Mouse (Mus musculus) intestine, postnatal 0 days (tissue): Measurements from ENCODE around the gene 1700016D06Rik. TPM values are rescaled to one million over a fixed set of nuclear protein-coding genes. Genes with fewer than 3 reads are reported as not detected.

ENCODE experiments used
- ATAC-seq: fragments of 200-750 bp; cut with Nextera tagmentation; 2 replicates; pipeline ENCODE4 v1.8.0; 2017; ENCODE audit warnings: mild to moderate bottlenecking, moderate TSS enrichment, moderate library complexity
- H3K27ac ChIP-seq: fragments of 300-500 bp; sonication (generic); 2 replicates; pipeline ENCODE4 v1.5.1; 2014; ENCODE audit warnings: mild to moderate bottlenecking, low read depth, low read length, moderate library complexity
- H3K27me3 ChIP-seq: fragments of 300-500 bp; sonication (generic); replicated peaks from 2 replicates; pipeline ENCODE4 v1.6.1; 2014; ENCODE audit warnings: low read length, mixed read lengths; ENCODE audit not compliant: control insufficient read depth, insufficient read depth
- H3K36me3 ChIP-seq: fragments of 300-500 bp; sonication (generic); 2 replicates; pipeline ENCODE4 v1.6.1; 2014; ENCODE audit warnings: mild to moderate bottlenecking, moderate library complexity; ENCODE audit not compliant: control insufficient read depth, insufficient read depth
- H3K4me1 ChIP-seq: fragments of 300-500 bp; sonication (generic); replicated peaks from 2 replicates; pipeline ENCODE4 v1.6.1; 2014; ENCODE audit warnings: antibody characterized with exemption, low read length, mixed read lengths; ENCODE audit not compliant: control insufficient read depth, insufficient read depth
- H3K4me2 ChIP-seq: fragments of 300-500 bp; sonication (generic); replicated peaks from 2 replicates; pipeline ENCODE4 v1.6.1; 2014; ENCODE audit warnings: low read depth, mild to moderate bottlenecking, moderate library complexity
- H3K4me3 ChIP-seq: fragments of 300-500 bp; sonication (generic); 2 replicates; pipeline ENCODE4 v1.5.1; 2014; ENCODE audit warnings: low read depth, low read length
- H3K9ac ChIP-seq: fragments of 300-500 bp; sonication (generic); 2 replicates; pipeline ENCODE4 v1.6.1; 2014; ENCODE audit warnings: mild to moderate bottlenecking, low read depth, low read length
- H3K9me3 ChIP-seq: fragments of 300-500 bp; sonication (generic); 2 replicates; pipeline ENCODE4 v1.6.1; 2016; ENCODE audit warnings: mixed run types; ENCODE audit not compliant: control insufficient read depth
- CTCF ChIP-seq: sonication (generic); IDR thresholded peaks from 2 replicates; pipeline ENCODE4 v1.5.1; 2016; ENCODE audit warnings: low read depth, mild to moderate bottlenecking, control low read depth, antibody characterized with exemption, moderate library complexity
- WGBS: fragments of 180-500 bp; shearing (Covaris S2); extraction: QIAGEN DNeasy Blood & Tissue Kit; methylation state at CpG from one replicate; pipeline ENCODE4 v1.1.7; 2014; 5-methylcytosine and 5-hydroxymethylcytosine counted together
- polyA plus RNA-seq: library from polyadenylated mRNA; unstranded; fragments of >200 nt; fragmentation: Nextera tagmentation; extraction: Ambion mirVana; gene quantifications from 2 replicates; pipeline ENCODE4 v1.2.1, GENCODE M21; 2015

Gene 1700016D06Rik
- polyA plus RNA-seq, 1 experiment from 2014 or later = not detected

- Histone ChIP-seq H3K9me3 (0 out of 2 replicates have a peak, but pooled peaks cover 2% of the 10 kb centered on the region), H3K4me3 (no peak overlapping the region), H3K4me2 (no peak overlapping the region), H3K9ac (no peak overlapping the region), H3K27ac (no peak overlapping the region), H3K36me3 (no peaks in the 10 kb centered on the region), H3K27me3 (no peaks in the 10 kb centered on the region), H3K4me1 (peaks cover 9% of the 10 kb centered on the region; the same call in 1 of the 2 replicates)
- ATAC-seq = no peak
- WGBS = 92% methylated on average over 5 of the region's 5 CpGs
- TF ChIP-seq CTCF = no peak
Measured at GRCm38 (mm10) chr8:11699442-11700001, 1.3 kb downstream of the 1700016D06Rik start.

GRCm38 (mm10) chr8:11697467-11697866 is 3.4 kb downstream of the 1700016D06Rik start:
- Histone ChIP-seq H3K9ac (no peak overlapping the region), H3K27me3 (no peaks in the 10 kb centered on the region), H3K27ac (no peak overlapping the region), H3K9me3 (no peaks in the 10 kb centered on the region), H3K4me3 (no peak overlapping the region), H3K36me3 (no peaks in the 10 kb centered on the region), H3K4me2 (no peak overlapping the region), H3K4me1 (peaks cover 9% of the 10 kb centered on the region; the same call in 1 of the 2 replicates)
- TF ChIP-seq CTCF = no peak
- WGBS = 85% methylated on average over 7 of the region's 7 CpGs
- ATAC-seq = no peak

GRCm38 (mm10) chr8:11696176-11696575 is 4.7 kb downstream of the 1700016D06Rik start:
- no peak overlapping the region for H3K4me3 ChIP-seq
- H3K27me3 ChIP-seq = no peaks in the 10 kb centered on the region
- H3K4me2 ChIP-seq = no peak overlapping the region
- peaks cover 2% of the 10 kb centered on the region; the same call in 1 of the 2 replicates for H3K4me1 ChIP-seq
- WGBS = 86% methylated on average over 3 of the region's 3 CpGs
- H3K9ac ChIP-seq = no peak overlapping the region
- no peak for ATAC-seq
- H3K36me3 ChIP-seq = no peaks in the 10 kb centered on the region
- H3K9me3 ChIP-seq = no peaks in the 10 kb centered on the region
- no peak for TF ChIP-seq CTCF
- H3K27ac ChIP-seq = no peak overlapping the region

- Histone ChIP-seq H3K4me2 (no peak overlapping the region), H3K27ac (no peak overlapping the region), H3K36me3 (no peaks in the 10 kb centered on the region), H3K9me3 (no peaks in the 10 kb centered on the region), H3K4me3 (no peak overlapping the region), H3K27me3 (no peaks in the 10 kb centered on the region), H3K4me1 (no peaks in the 10 kb centered on the region), H3K9ac (no peak overlapping the region)
- TF ChIP-seq CTCF = no peak
- ATAC-seq = no peak
- 77% methylated on average over 5 of the region's 5 CpGs for WGBS
Measured at GRCm38 (mm10) chr8:11693972-11694371, 6.9 kb downstream of the 1700016D06Rik start.

- Histone ChIP-seq H3K4me2 (no peak overlapping the region), H3K27me3 (no peaks in the 10 kb centered on the region), H3K4me3 (no peak overlapping the region), H3K27ac (no peak overlapping the region), H3K36me3 (no peaks in the 10 kb centered on the region), H3K9ac (no peak overlapping the region), H3K9me3 (0 out of 2 replicates have a peak, but pooled peaks cover 2% of the 10 kb centered on the region), H3K4me1 (no peaks in the 10 kb centered on the region)
- WGBS = 9% methylated on average over 1 of the region's 1 CpGs
- no peak for TF ChIP-seq CTCF
- ATAC-seq = no peak
Measured at GRCm38 (mm10) chr8:11692455-11692854, 8.4 kb downstream of the 1700016D06Rik start.

- H3K9ac ChIP-seq = no peak overlapping the region
Measured at GRCm38 (mm10) chr8:11691761-11692160, 9.1 kb downstream of the 1700016D06Rik start.

GRCm38 (mm10) chr8:11691284-11691683 is 9.6 kb downstream of the 1700016D06Rik start:
- Histone ChIP-seq H3K27me3 (no peaks in the 10 kb centered on the region), H3K4me2 (no peak overlapping the region), H3K9ac (no peak overlapping the region), H3K4me3 (no peak overlapping the region), H3K9me3 (0 out of 2 replicates have a peak, but pooled peaks cover 2% of the 10 kb centered on the region), H3K27ac (no peak overlapping the region), H3K4me1 (no peaks in the 10 kb centered on the region), H3K36me3 (no peaks in the 10 kb centered on the region)
- no peak for ATAC-seq
- TF ChIP-seq CTCF = no peak
- WGBS = 77% methylated on average over 6 of the region's 6 CpGs

More at GRCm38 (mm10) chr8:11691761-11692160, 9.1 kb downstream of the 1700016D06Rik start:
- no peaks in the 10 kb centered on the region for H3K4me1 ChIP-seq
- H3K36me3 ChIP-seq = no peaks in the 10 kb centered on the region
- no peak overlapping the region for H3K4me2 ChIP-seq
- H3K27me3 ChIP-seq = no peaks in the 10 kb centered on the region
- 88% methylated on average over 6 of the region's 6 CpGs for WGBS
- no peak overlapping the region for H3K4me3 ChIP-seq
- no peak overlapping the region for H3K27ac ChIP-seq
- ATAC-seq = no peak
- no peak for TF ChIP-seq CTCF
- H3K9me3 ChIP-seq = 0 out of 2 replicates have a peak, but pooled peaks cover 2% of the 10 kb centered on the region
